Mouse (Mus musculus): ENCODE data around the gene Stk11ip. TPM values are rescaled to one million over a fixed set of nuclear protein-coding genes. Genes with fewer than 3 reads are reported as not detected.
A peak's percentile ranks its signal among the peaks of the same experiment; 100 is the strongest.

The Stk11ip gene
- polyA plus RNA-seq (2016; fragmentation: Nextera tagmentation; extraction: Ambion mirVana), result 24.4 and 27.8 TPM in 2 replicates

- Histone ChIP-seq H3K9me3 (no peaks in the 10 kb centered on the region), H3K27me3 (no peaks in the 10 kb centered on the region), H3K4me1 (peaks cover 13% of the 10 kb centered on the region), H3K4me2 (peak within 1 kb of the TSS; percentile 59), H3K9ac (peak within 1 kb of the TSS; percentile 33), H3K36me3 (replicated peaks) (peaks cover 8% of the 10 kb centered on the region), H3K4me3 (replicated peaks) (peak within 1 kb of the TSS; percentile 63), H3K27ac (peak within 1 kb of the TSS; percentile 92)
- peak; percentile 97 for ATAC-seq (ENCODE audit: low FRiP score)
- under 1% methylated on average over 46 of the region's 46 CpGs for WGBS
These were observed at the start of gene Stk11ip for GRCm38 (mm10) chr1:75521321-75522031. Gene Stk11ip, plus strand, starts transcription at chr1:75521529.

- Histone ChIP-seq H3K4me2 (no peak overlapping the region), H3K36me3 (replicated peaks) (peaks cover 46% of the 10 kb centered on the region), H3K9ac (no peak overlapping the region), H3K4me3 (replicated peaks) (no peak overlapping the region), H3K9me3 (no peaks in the 10 kb centered on the region), H3K4me1 (peaks cover 33% of the 10 kb centered on the region), H3K27ac (no peak overlapping the region), H3K27me3 (peaks cover 18% of the 10 kb centered on the region)
- WGBS, result 90% methylated on average over 11 of the region's 11 CpGs
- ATAC-seq (ENCODE audit: low FRiP score), result no peak
These were observed 44.9 kb upstream of the Stk11ip start for GRCm38 (mm10) chr1:75476441-75476840.

- Histone ChIP-seq H3K9me3 (no peaks in the 10 kb centered on the region), H3K27me3 (peaks cover 28% of the 10 kb centered on the region), H3K4me2 (peak overlapping the region; percentile 90), H3K4me3 (replicated peaks) (peak overlapping the region; percentile 86), H3K27ac (no peak overlapping the region), H3K36me3 (replicated peaks) (peaks cover 43% of the 10 kb centered on the region), H3K9ac (0 out of 2 replicates have a peak overlapping the region, but pooled peaks have one; percentile 21), H3K4me1 (peaks cover 36% of the 10 kb centered on the region)
- peak; percentile 12; the same call in 1 of the 2 replicates for ATAC-seq (ENCODE audit: low FRiP score)
- WGBS, result 11% methylated on average over 35 of the region's 35 CpGs
These were observed 43.9 kb upstream of the Stk11ip start for GRCm38 (mm10) chr1:75477264-75477965.

GRCm38 (mm10) chr1:75477966-75478290 is 43.4 kb upstream of the Stk11ip start:
- Histone ChIP-seq H3K4me1 (peaks cover 41% of the 10 kb centered on the region), H3K9ac (peak overlapping the region; percentile 85; the same call in 1 of the 2 replicates), H3K36me3 (replicated peaks) (peaks cover 38% of the 10 kb centered on the region), H3K4me3 (replicated peaks) (peak overlapping the region; percentile 86), H3K27me3 (peaks cover 33% of the 10 kb centered on the region), H3K4me2 (peak overlapping the region; percentile 90), H3K9me3 (no peaks in the 10 kb centered on the region), H3K27ac (no peak overlapping the region)
- 51% methylated on average over 3 of the region's 3 CpGs for WGBS
- no peak for ATAC-seq (ENCODE audit: low FRiP score)

GRCm38 (mm10) chr1:75478497-75478896 is 42.8 kb upstream of the Stk11ip start:
- peaks cover 39% of the 10 kb centered on the region for H3K27me3 ChIP-seq
- H3K4me2 ChIP-seq, result peak overlapping the region; percentile 90
- 0% methylated on average over 20 of the region's 25 CpGs for WGBS
- H3K9ac ChIP-seq, result peak overlapping the region; percentile 85
- peak overlapping the region; percentile 75; the same call in 1 of the 2 replicates for H3K27ac ChIP-seq
- H3K4me1 ChIP-seq, result peaks cover 41% of the 10 kb centered on the region
- H3K9me3 ChIP-seq, result no peaks in the 10 kb centered on the region
- ATAC-seq (ENCODE audit: low FRiP score), result no peak
- H3K4me3 ChIP-seq (replicated peaks), result peak overlapping the region; percentile 86
- peaks cover 33% of the 10 kb centered on the region for H3K36me3 ChIP-seq (replicated peaks)

GRCm38 (mm10) chr1:75478916-75479634 is 42.3 kb upstream of the Stk11ip start, which contains the start of the genes Chpf and Tmem198:
Gene Chpf, minus strand, starts transcription at chr1:75479307.
Gene Tmem198, plus strand, starts transcription at chr1:75479532.
- Histone ChIP-seq H3K4me2 (peak within 1 kb of the TSS; percentile 90), H3K27ac (peak within 1 kb of the TSS; percentile 75), H3K4me3 (replicated peaks) (peak within 1 kb of the TSS; percentile 86), H3K36me3 (replicated peaks) (peaks cover 27% of the 10 kb centered on the region), H3K27me3 (peaks cover 45% of the 10 kb centered on the region), H3K9me3 (no peaks in the 10 kb centered on the region), H3K4me1 (peaks cover 41% of the 10 kb centered on the region), H3K9ac (peak within 1 kb of the TSS; percentile 85)
- ATAC-seq (ENCODE audit: low FRiP score), result peak; percentile 95
- WGBS, result 0% methylated on average over 38 of the region's 76 CpGs

GRCm38 (mm10) chr1:75479635-75479989 is 41.7 kb upstream of the Stk11ip start:
- Histone ChIP-seq H3K27me3 (peaks cover 50% of the 10 kb centered on the region), H3K27ac (peak overlapping the region; percentile 75), H3K4me2 (peak overlapping the region; percentile 90), H3K9ac (peak overlapping the region; percentile 85), H3K4me3 (replicated peaks) (peak overlapping the region; percentile 86), H3K9me3 (no peaks in the 10 kb centered on the region), H3K4me1 (peaks cover 41% of the 10 kb centered on the region), H3K36me3 (replicated peaks) (peaks cover 21% of the 10 kb centered on the region)
- WGBS, result under 1% methylated on average over 23 of the region's 24 CpGs
- ATAC-seq (ENCODE audit: low FRiP score), result no peak

- Histone ChIP-seq H3K9ac (peak overlapping the region; percentile 85), H3K4me2 (peak overlapping the region; percentile 90), H3K9me3 (no peaks in the 10 kb centered on the region), H3K4me1 (peaks cover 41% of the 10 kb centered on the region), H3K27ac (no peak overlapping the region), H3K4me3 (replicated peaks) (peak overlapping the region; percentile 86), H3K27me3 (peaks cover 54% of the 10 kb centered on the region), H3K36me3 (replicated peaks) (peaks cover 17% of the 10 kb centered on the region)
- 16% methylated on average over 13 of the region's 13 CpGs for WGBS
- ATAC-seq (ENCODE audit: low FRiP score), result no peak
These were observed 41.3 kb upstream of the Stk11ip start for GRCm38 (mm10) chr1:75480036-75480435.

GRCm38 (mm10) chr1:75480735-75481134 is 40.6 kb upstream of the Stk11ip start:
- 84% methylated on average over 7 of the region's 7 CpGs for WGBS

GRCm38 (mm10) chr1:75486561-75486960 is 34.8 kb upstream of the Stk11ip start:
- H3K4me2 ChIP-seq, result peak overlapping the region; percentile 75
- no peak overlapping the region for H3K27ac ChIP-seq
- H3K27me3 ChIP-seq, result peaks cover 89% of the 10 kb centered on the region
- H3K9ac ChIP-seq, result no peak overlapping the region
- H3K4me1 ChIP-seq, result peaks cover 28% of the 10 kb centered on the region
- H3K9me3 ChIP-seq, result no peaks in the 10 kb centered on the region
- no peak for ATAC-seq (ENCODE audit: low FRiP score)
- H3K36me3 ChIP-seq (replicated peaks), result peaks cover 8% of the 10 kb centered on the region
- WGBS, result 4% methylated on average over 24 of the region's 24 CpGs
- H3K4me3 ChIP-seq (replicated peaks), result peak overlapping the region; percentile 53

More at GRCm38 (mm10) chr1:75480735-75481134, 40.6 kb upstream of the Stk11ip start:
- Histone ChIP-seq H3K4me1 (peaks cover 41% of the 10 kb centered on the region), H3K27ac (no peak overlapping the region), H3K9me3 (no peaks in the 10 kb centered on the region), H3K4me2 (peak overlapping the region; percentile 90), H3K4me3 (replicated peaks) (0 out of 2 replicates have a peak overlapping the region, but pooled peaks have one; percentile 86), H3K36me3 (replicated peaks) (peaks cover 10% of the 10 kb centered on the region), H3K27me3 (peaks cover 61% of the 10 kb centered on the region), H3K9ac (no peak overlapping the region)
- no peak for ATAC-seq (ENCODE audit: low FRiP score)

GRCm38 (mm10) chr1:75487040-75487404 is 34.3 kb upstream of the Stk11ip start:
- H3K27ac ChIP-seq, result no peak overlapping the region
- peaks cover 89% of the 10 kb centered on the region for H3K27me3 ChIP-seq
- H3K36me3 ChIP-seq (replicated peaks), result peaks cover 12% of the 10 kb centered on the region
- H3K4me2 ChIP-seq, result peak overlapping the region; percentile 75
- H3K9ac ChIP-seq, result peak overlapping the region; percentile 41; the same call in 1 of the 2 replicates
- H3K4me3 ChIP-seq (replicated peaks), result peak overlapping the region; percentile 53
- under 1% methylated on average over 13 of the region's 13 CpGs for WGBS
- peak; percentile 12; the same call in 1 of the 2 replicates for ATAC-seq (ENCODE audit: low FRiP score)
- H3K9me3 ChIP-seq, result no peaks in the 10 kb centered on the region
- peaks cover 27% of the 10 kb centered on the region for H3K4me1 ChIP-seq
